Mouse (Mus musculus) G1E-ER4 (cell line): Measurements from ENCODE around the gene Trpm2. TPM values are rescaled to one million over a fixed set of nuclear protein-coding genes. Genes with fewer than 3 reads are reported as not detected.

Source experiments
- GATA1 ChIP-seq: IDR thresholded peaks from one replicate; pipeline ENCODE4 v1.8.0; 2012; ENCODE audit warnings: low read length, inconsistent platforms
- polyA plus RNA-seq: library from polyadenylated mRNA; stranded (reverse); fragments of >175 nt; gene quantifications from 2 replicates; pipeline ENCODE4 v1.2.3, GENCODE M21; 2012

Trpm2 gene
- polyA plus RNA-seq, result not detected in 2 replicates

- TF ChIP-seq GATA1, result no peak
These were observed at the start of gene Trpm2 for GRCm38 (mm10) chr10:77970481-77970880. Trpm2 (minus strand) TSS chr10:77970563.

- TF ChIP-seq GATA1, result no peak
These were observed 48.9 kb upstream of the Trpm2 start for GRCm38 (mm10) chr10:78019291-78019690.

DNA sequence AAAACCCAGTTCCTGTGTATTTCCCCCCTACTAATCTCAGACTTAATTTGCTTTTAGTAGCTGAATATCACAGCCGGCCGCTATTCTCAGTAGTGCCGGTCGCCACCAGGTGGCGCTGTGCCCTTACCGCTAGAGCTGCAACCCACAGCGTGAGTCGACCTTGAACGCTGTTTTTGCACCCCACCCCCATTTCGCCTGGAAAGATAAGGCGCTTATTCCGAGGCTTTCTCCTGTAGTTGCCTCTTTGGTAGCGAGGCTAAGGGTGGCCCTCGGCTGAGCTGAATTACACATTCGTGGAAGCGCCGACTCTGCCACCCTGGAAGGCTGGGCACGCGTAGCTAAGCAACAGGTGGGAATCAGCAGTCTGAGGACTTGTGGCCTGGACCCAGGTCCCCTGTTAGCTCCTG is 48.4 kb upstream of the Trpm2 start:
- no peak for TF ChIP-seq GATA1

DNA sequence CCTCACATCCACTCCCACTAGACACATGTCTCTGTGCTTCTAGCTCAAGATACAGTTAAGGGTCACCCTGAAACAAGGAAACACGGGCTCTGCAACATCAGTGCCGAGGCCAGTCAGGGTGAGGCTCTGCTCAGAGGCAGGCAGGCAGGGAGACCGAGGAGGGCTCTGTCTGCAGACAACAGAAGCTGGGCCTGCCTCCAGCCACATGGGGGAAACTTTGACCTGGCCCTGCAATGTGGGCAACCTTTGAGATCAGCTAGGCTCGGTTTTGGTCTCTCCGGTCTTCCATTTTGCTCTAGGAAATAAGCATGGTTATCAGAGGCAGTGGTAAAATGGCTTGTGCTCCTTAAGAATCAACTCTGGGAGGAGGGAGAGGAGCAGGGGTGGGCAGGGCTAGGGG is 46.0 kb upstream of the Trpm2 start:
- TF ChIP-seq GATA1, result no peak

- no peak for TF ChIP-seq GATA1
These were observed 45.1 kb upstream of the Trpm2 start for GRCm38 (mm10) chr10:78015489-78015888.

DNA sequence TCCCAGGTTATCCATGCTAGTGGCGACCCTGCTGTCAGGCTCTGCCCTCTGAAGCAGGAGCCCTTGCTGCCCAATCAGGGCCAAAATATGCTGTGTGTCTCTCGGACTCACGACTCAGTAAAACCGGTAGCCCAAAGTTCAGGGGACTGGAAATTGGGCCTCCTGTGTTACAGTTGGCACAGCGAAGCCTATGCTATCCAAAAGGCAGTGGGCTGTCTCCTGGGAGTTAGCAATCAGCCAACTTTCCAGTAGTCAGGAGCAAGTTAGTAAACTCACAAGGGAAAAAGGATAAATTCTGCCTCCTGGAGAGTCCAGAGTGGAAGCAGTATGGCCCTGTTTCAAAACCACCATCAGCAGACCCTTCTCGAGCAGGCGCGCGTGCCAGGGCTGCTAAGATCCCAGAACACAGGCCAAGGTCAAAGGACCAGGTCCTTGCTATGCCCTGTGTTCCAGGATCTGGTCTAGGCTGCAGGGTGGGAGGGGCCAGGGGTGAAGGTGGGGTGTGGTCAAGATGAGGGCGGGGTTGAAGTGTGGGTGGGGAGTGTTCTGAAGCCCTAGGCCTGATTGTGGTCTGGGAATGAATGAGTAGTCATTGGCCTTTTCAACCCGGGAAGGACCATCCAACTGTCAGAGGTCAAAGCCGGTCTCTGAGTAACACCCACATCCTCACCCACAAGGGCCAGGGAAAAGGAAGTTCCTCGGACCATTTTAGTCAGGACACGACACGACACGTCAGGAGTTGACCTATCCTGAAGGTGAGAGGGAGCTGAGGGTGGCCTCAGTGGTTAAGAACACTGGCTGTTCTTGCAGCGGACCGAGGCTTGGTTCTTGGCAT is 42.5 kb upstream of the Trpm2 start:
- no peak for TF ChIP-seq GATA1

DNA sequence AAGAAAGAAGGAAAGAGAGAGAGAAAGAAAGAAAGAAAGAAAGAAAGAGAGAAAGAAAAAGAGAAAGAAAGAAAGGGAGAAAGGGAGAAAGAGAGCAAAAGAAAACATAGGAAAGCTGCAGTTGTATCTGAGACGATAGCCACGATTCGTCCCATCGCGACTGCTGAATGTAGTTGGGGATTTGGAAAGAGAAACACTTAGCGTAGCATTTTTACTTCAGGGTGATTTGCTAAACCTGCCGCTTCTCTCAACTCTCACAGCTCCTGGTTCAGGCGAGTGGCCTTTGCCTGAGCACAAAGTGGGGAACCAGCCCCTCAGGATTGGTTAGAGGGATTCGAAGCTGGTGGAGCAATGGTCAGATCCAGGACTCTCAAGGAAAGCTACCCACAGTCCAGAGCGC is 40.0 kb upstream of the Trpm2 start:
- TF ChIP-seq GATA1, result no peak

DNA sequence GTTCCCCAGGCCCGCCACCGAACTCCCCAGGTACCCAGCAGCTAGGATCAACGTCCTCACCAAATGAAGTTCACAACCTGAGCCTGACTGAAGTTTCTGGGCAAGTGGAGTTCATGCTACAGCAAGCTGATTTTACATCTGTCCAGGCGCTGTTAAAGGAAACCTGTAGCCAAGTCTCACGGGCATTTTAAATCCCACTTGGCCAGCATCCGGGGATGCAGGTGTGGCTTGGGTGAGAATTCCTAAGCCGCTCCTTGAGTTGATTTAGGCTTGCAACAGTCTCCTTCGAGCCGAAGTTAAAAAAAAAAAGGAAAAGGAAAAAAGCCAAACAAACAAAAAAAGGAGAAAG is 39.6 kb upstream of the Trpm2 start, which contains the start of gene Pfkl:
Gene Pfkl (minus strand): TSS at position 139 of the 349 bp plus-strand sequence.
- TF ChIP-seq GATA1, result no peak

DNA sequence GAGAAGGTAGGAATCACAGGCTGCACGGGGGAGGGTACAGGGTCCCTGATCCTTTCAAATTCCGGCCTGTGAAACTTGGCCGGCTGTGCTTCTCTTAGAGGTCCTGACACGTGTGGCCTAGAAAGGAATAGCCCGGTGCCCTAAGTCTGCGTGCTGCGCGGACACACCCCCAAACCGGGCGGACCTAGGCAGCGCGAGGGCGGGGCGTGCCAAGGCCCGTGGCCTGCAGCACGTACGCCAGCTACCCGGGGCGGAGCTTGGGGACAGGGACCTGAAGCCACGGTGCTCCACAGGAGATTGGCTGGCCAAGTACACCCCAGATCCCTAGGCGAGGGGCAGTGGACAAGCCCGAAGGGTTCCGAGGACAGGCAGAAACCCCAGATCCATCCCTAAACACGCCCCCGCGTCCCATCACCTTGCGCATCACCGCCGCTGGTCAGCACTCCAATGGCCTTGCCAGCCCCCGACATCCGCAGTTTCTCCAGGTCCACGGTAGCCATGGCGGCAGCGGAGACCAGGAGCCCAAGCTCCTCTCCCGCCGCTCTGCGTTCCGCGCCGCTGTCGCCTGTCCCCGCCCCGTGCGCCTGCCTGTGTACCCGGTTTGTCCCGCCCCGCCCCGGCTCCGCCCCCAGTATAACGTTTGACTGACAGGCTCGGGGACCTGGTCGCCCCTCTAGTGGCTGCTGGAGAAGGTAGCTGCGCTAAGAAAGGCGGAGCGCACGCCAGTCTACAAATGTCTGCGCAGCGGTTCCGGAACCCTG is 39.0 kb upstream of the Trpm2 start:
- TF ChIP-seq GATA1, result no peak

DNA sequence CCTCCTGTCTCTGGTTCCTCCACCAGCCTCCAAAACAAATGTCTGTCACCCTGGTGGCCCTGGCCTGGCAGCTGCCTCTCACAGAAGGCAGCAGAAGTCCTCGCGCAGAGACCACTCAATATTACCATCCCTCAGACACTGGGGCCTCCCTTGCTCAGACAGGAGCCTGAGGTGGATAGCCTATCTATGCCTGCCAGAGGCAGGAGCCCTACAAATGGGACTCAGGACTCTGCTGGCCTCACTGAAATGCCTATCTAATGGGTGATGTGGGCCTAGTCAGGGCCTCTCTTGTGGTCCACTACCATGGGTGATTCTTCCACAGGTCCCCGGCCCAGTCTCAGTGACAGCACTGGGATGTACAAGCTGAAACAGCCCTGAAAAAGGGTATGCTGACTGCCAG is 37.8 kb upstream of the Trpm2 start:
- no peak for TF ChIP-seq GATA1

GRCm38 (mm10) chr10:78007203-78007602 is 36.8 kb upstream of the Trpm2 start:
- TF ChIP-seq GATA1, result no peak

- TF ChIP-seq GATA1, result no peak
These were observed 35.6 kb upstream of the Trpm2 start for GRCm38 (mm10) chr10:78005791-78006438.

DNA sequence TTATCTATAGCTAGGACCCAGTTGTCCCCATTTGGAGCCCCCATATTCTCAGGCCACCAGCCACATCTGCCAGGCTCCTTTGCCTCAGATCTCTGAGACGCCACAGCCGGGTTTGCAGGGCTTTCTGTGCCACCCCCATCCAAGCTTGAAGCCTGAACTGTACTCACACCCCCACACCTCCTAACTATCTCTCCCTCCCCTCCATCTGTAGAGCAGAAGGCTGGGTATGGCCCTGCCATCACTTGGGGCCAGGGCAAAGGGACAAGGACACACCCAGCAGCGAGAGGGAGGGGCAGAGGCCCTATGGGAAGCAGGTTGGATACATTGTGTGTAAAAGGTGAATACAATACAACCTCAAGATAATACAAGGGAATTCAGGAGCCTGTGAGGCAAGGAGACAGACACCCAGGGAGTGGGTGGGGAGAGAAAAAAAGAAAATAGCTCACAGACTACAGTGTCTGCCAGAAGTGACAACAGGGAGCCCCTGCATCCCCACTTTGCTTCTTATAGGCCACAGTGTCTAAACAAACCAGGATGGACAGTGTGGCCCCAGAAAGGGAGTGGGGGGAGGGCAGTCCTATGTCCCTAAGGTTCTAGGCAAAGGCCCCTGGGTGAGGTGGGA is 34.2 kb upstream of the Trpm2 start:
- no peak for TF ChIP-seq GATA1

DNA sequence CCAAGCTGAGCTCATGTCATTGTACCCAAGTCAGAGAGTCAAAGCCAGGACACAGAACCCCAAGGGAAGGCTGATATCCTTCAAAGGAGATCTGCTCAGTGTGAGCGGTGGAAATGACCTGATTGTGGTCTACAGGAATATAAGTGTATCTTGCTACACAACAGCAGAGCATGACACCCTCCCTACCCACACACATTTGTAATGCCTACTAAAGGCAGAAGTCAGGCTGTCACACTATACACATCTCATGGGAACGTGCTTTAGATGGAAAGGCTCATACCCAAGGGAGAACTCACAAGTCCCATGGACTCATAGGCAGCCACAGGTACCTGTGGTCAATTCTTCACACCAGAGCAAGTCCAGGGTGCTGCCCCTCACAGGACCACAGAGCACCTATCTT is 32.0 kb upstream of the Trpm2 start:
- no peak for TF ChIP-seq GATA1

GRCm38 (mm10) chr10:78001796-78002195 is 31.4 kb upstream of the Trpm2 start:
- no peak for TF ChIP-seq GATA1

DNA sequence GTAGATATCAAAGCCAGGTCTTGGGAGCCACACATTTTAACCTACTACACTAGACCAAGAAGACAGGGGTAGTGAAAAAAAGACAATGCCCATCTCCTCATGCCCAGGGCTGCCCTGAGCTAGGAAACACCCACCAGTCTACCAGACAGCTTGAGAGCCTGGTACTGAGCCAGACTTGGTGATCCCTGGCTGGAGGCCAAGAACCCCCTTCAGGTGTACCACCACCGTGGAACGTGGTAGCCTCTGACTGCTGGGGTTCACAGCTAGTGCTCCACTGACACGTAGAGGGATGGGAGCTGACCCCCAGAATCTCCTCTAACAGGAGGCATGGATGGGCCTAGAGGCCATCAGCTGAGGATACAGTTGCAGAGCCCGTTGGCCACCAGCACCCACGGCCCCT is 29.8 kb upstream of the Trpm2 start:
- no peak for TF ChIP-seq GATA1
